Mouse (Mus musculus): ENCODE results near the gene Sec1.

DNA sequence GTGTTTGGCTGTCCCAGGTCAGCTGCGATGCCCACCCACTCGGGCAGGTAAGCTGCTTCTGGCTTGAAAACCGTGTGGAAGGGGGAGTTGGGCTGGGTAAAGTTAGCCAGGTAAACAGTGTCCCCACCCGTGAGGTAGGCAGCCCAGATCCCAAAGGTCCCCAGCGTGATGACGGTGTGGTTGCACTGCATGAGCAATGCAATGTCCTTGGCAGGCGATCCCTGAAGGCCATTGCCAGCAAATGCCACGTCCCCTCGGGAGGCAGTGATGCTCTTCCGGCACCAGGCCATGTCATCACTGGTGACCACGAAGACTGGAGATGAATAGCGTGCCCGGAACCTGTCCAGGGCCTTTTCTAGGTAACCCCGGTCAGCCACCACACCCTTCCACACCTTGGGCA, 15.7 kb downstream of the Sec1 start:
- TF ChIP-seq CTCF (IDR thresholded peaks at IDR 0.05; ENCODE audit: low read depth, low read length) (no peak), POLR2AphosphoS5 (IDR thresholded peaks at IDR 0.05; ENCODE audit: insufficient replicate concordance, low read depth, low read length) (no peak), TAL1 (conservative IDR thresholded peaks at IDR 0.05; ENCODE audit: low read depth, low read length) (no peak), GATA1 (IDR thresholded peaks at IDR 0.05; ENCODE audit: borderline replicate concordance, low read length) (no peak)
